Mouse (Mus musculus): ENCODE measurements around the gene Prr14l.
"Not testable (repeated sequence)": the region's sequence is repeated elsewhere in the genome, so short reads cannot be mapped to it uniquely, and the experiment has no call there.

The Prr14l gene

GRCm38 (mm10) chr5:32853731-32854507 is at the start of gene Prr14l:
Prr14l (minus strand) TSS chr5:32854256.
- peak; percentile 100 for DNase-seq

DNA sequence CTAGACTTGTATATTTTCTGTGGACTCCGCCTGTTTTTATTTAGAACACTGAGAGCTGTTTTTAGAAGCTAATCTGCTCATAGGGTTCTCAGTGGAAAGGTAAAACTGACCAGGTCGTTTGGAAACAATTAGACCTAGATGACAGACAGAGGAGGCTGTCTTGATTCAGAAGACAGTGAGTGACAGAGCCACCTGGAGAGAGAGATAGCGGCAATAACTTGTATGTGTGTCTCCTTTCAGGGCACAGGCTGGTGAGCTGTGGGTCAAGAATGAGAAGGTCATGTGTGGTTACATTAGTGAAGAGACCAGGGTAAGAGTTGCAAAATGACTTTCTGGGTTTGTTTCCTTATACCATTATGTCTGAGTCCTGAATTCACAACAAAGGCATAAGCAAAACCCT is 32.7 kb upstream of the Prr14l start:
- DNase-seq: no peak

DNA sequence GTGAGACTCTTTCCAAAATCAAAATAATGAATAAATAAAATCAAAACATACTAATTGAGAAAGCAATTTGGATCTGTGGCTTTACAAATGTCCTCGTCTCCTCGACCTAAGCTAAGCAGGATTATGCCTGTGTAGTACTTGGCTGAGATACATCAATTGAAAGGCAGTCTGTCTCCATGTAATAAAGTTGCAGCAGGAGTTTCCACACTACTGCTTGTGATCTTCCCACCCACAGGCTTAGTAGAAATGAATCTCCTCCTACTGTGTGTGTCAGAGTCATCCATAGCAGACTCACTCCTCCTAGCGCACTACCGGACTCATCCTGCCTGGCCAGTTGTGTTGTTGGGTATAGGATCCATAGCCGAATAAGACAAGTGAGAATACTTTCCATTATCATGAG is 18.3 kb upstream of the Prr14l start:
- no peak for DNase-seq

- DNase-seq: no peak
Observed at GRCm38 (mm10) chr5:32869389-32870024, 15.5 kb upstream of the Prr14l start.

DNA sequence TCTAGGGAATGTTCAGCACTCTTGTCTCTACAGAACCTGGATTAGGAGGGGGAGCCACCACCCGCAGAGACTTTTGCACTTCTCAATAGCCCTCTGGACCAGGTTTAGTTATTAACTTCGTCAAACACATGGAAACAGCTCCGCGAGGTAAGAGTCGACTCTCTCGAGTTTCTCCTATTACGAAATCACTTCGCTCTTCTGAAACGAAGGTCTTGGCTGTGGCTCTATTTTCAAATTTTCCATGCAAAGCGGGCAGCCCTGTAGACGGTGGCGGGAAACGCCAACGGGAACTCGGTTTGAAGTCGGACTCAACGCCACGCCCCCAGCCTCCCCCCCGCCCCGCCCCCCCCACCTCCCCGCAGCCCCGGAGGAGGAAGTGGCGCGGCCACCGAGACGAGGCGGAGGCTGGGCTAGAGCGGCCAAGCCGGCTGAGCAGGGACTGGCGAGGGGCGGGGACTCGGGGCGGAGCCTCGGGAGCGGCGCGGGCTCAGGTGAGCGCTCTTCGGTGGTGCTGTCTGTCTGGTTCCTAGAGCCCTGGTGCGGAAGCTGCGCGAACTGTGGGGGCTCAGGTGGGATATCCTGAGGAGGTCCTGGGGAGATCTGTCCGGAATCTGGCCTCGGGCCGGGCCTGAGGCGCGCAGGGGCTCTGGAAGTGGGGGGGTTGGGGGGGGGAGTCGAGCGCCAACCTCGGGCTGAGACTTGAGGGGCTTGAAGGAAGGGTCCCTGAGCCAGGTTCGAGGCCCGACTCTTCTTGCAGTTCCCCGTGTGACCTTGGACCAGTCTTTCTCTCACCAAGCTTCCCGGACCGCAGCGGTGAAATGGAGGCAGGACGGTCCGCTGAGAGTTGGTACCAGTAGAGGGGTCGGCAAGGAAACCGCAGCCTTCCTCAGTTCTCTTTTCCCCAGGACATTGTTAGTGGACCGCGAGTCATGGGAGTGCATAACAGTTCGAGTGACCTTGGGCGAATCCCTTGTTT is 9.5 kb upstream of the Prr14l start, which contains the start of gene Depdc5:
TSS of gene Depdc5 (plus strand) at position 449 of the 976 bp plus-strand sequence.
- peak; percentile 99 for DNase-seq

- DNase-seq: no peak
Observed at GRCm38 (mm10) chr5:32862469-32863132, 8.5 kb upstream of the Prr14l start.

- DNase-seq: no peak
Observed at GRCm38 (mm10) chr5:32861082-32861481, 7.0 kb upstream of the Prr14l start.

DNA sequence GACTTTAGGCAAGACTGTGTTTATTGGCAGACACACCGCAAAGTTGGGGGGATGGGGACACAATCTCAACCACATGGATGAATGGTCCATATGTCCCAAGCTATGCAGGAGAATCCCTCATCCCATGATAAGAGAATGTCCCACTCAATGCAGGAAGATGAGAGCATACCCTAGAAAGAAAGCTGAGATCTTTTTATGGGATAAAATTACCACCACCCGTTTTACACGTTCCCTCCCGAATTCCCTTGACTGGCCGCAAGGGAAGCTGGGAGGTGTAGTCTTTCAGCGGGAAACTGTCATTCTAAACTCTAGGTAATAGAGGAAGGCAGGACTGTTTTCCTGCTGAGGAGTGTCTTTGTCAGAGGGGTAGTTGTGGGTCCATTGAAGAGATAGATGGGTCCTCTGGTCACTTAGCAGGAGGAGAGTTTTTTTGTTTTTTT is 3.7 kb upstream of the Prr14l start:
- DNase-seq: peak; percentile 54

DNA sequence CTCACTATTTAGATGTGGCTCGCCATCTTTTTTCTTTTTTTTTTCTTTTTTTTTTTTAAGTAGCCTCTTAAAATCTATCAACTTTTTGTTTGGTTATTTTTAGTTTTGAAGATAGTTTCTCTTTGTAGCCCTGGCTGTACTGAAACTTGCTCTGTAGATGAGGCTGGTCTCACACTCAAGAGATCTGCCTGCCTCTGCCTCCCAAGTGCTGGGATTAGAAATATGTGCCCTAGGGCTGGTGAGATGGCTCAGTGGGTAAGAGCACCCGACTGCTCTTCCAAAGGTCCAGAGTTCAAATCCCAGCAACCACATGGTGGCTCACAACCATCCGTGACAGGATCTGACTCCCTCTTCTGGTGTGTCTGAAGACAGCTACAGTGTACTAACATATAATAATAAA is 1.2 kb upstream of the Prr14l start:
- DNase-seq: not testable (repeated sequence)

DNA sequence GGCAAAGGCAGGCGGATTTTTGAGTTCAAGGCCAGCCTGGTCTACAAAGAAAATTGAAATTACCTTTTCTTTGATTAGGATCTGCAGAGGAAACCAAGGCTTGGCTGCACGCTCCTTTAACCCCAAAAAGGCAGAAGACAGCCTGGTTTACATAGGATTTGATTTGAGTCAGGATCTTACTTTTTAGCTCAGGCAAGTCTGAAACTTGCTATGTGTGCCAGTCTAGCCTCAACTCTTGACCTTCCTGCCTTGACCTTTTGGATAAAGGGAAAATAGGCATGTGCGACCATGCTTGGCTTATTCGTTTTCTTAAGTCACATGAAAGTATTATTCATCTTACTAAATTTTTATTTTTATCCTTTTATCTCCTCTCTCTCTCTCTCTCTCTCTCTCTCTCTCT is 762 bp upstream of the Prr14l start:
- no peak for DNase-seq

GRCm38 (mm10) chr5:32852026-32852425 is 2.0 kb downstream of the Prr14l start:
- no peak for DNase-seq

DNA sequence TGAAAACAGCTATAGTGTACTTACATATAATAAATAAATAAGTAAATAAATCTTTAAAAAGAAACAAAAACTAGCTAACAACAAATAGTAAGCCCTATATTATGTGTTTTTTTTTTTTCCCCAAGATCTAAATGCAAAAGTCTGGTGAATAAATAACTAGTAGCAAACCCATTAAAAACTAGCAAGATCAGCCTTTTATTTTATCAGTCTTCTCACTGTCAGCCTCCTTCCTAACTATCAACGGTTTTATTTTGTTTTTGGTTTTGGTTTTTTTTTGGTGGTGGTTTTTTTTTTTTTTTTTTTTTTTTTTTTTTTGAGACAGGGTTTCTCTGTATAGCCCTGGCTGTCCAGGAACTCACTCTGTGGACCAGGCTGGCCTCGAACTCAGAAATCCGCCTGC is 4.5 kb downstream of the Prr14l start:
- not testable (repeated sequence) for DNase-seq

- no peak for DNase-seq
Observed at GRCm38 (mm10) chr5:32849178-32849577, 4.9 kb downstream of the Prr14l start.

- DNase-seq: no peak
Observed at GRCm38 (mm10) chr5:32840029-32840428, 14.0 kb downstream of the Prr14l start.

GRCm38 (mm10) chr5:32836976-32837375 is 17.1 kb downstream of the Prr14l start:
- DNase-seq: no peak

- no peak for DNase-seq
Observed at GRCm38 (mm10) chr5:32834497-32834896, 19.6 kb downstream of the Prr14l start.

- no peak for DNase-seq
Observed at GRCm38 (mm10) chr5:32830054-32830453, 24.0 kb downstream of the Prr14l start.

- not testable (repeated sequence) for DNase-seq
Observed at GRCm38 (mm10) chr5:32828766-32829165, 25.3 kb downstream of the Prr14l start.

DNA sequence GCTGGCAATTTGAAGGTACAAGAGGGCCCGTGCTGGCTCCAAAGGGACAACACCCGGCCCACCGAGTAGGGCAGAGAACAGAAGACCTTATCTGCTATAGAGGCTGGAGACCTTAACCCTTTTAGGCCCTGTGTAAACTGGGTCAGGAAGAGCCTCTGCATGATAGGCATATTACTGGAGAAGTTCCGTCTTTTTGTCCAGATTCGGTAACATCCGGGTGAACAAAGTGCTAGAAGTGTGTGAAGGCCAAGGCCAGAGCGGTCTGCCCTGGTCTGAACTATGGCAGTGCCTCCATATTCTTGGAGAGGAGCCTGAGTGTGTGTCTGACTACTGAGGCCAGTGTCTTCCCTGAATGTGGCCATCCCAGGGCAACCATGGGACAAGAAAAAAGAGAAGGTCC is 27.0 kb downstream of the Prr14l start, which contains the start of gene Gm20671:
TSS of gene Gm20671 (minus strand) at position 101 of the 400 bp plus-strand sequence.
- DNase-seq: no peak

- no peak for DNase-seq
Observed at GRCm38 (mm10) chr5:32820471-32820870, 33.6 kb downstream of the Prr14l start.

DNA sequence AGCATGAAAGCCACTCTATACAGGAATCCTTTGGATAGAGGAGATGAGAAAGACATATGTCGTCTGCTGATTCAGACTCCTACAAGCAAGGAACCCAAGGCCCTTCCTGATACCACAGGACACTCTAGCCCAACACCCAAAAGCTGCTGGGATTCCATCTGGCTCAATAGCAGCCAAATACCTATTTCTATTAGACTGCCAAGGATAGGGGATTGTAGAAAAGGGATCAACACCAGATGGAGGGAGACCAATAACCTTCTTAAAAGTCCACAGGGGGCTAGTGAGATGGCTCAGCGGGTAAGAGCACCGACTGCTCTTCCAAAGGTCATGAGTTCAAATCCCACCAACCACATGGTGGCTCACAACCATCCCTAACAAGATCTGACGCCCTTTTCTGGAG is 38.7 kb downstream of the Prr14l start:
- DNase-seq: no peak

- not testable (repeated sequence) for DNase-seq
Observed at GRCm38 (mm10) chr5:32786454-32786853, 67.6 kb downstream of the Prr14l start.
